Mouse (Mus musculus) hindbrain, embryonic 12.5 days (tissue): ENCODE data around the gene Cp. TPM values are rescaled to one million over a fixed set of nuclear protein-coding genes. Genes with fewer than 3 reads are reported as not detected.
A peak's percentile ranks its signal among the peaks of the same experiment; 100 is the strongest.
"Not testable (repeated sequence)": the region's sequence is repeated elsewhere in the genome, so short reads cannot be mapped to it uniquely, and the experiment has no call there.

Experiments used
- ATAC-seq: fragments of 200-750 bp; cut with Nextera tagmentation; 2 replicates; pipeline ENCODE4 v1.8.0; 2017; ENCODE audit warnings: moderate TSS enrichment; ENCODE audit not compliant: low FRiP score
- H3K27ac ChIP-seq: fragments of 300-500 bp; sonication (generic); 2 replicates; pipeline ENCODE4 v1.5.1; 2016; ENCODE audit warnings: mild to moderate bottlenecking
- H3K27me3 ChIP-seq: fragments of 300-500 bp; sonication (generic); 2 replicates; pipeline ENCODE4 v1.6.1; 2016; ENCODE audit warnings: mild to moderate bottlenecking
- H3K36me3 ChIP-seq: fragments of 300-500 bp; sonication (generic); 2 replicates; pipeline ENCODE4 v1.6.1; 2016; ENCODE audit warnings: mild to moderate bottlenecking
- H3K4me1 ChIP-seq: fragments of 300-500 bp; sonication (generic); 2 replicates; pipeline ENCODE4 v1.6.1; 2016
- H3K4me2 ChIP-seq: fragments of 300-500 bp; sonication (generic); replicated peaks from 2 replicates; pipeline ENCODE4 v1.6.1; 2016; ENCODE audit warnings: mild to moderate bottlenecking
- H3K4me3 ChIP-seq: fragments of 300-500 bp; sonication (generic); 2 replicates; pipeline ENCODE4 v1.5.1; 2016; ENCODE audit warnings: mild to moderate bottlenecking
- H3K9ac ChIP-seq: fragments of 300-500 bp; sonication (generic); 2 replicates; pipeline ENCODE4 v1.6.1; 2016; ENCODE audit warnings: mild to moderate bottlenecking, moderate library complexity
- H3K9me3 ChIP-seq: fragments of 300-500 bp; sonication (generic); replicated peaks from 2 replicates; pipeline ENCODE4 v1.6.1; 2016; ENCODE audit warnings: mild to moderate bottlenecking
- WGBS: fragments of 180-500 bp; shearing (Covaris S2); methylation state at CpG from one replicate; pipeline ENCODE4 v1.1.7; 2016; 5-methylcytosine and 5-hydroxymethylcytosine counted together
- polyA plus RNA-seq: library from polyadenylated mRNA; unstranded; fragments of >200 nt; fragmentation: Nextera tagmentation; extraction: Ambion mirVana; gene quantifications from 2 replicates; pipeline ENCODE4 v1.2.1, GENCODE M21; 2016

Cp gene
- polyA plus RNA-seq, 1 experiment from 2014 or later: 5.6 TPM

GRCm38 (mm10) chr3:20010464-20010863 lies 53.6 kb downstream of the Cp start:
- WGBS: 83% methylated on average over 9 of the region's 9 CpGs
- Histone ChIP-seq H3K27me3 (no peaks in the 10 kb centered on the region), H3K9ac (no peak overlapping the region), H3K4me2 (no peak overlapping the region), H3K4me3 (no peak overlapping the region), H3K36me3 (peaks cover 22% of the 10 kb centered on the region), H3K27ac (no peak overlapping the region), H3K4me1 (no peaks in the 10 kb centered on the region), H3K9me3 (no peaks in the 10 kb centered on the region)
- no peak for ATAC-seq

DNA sequence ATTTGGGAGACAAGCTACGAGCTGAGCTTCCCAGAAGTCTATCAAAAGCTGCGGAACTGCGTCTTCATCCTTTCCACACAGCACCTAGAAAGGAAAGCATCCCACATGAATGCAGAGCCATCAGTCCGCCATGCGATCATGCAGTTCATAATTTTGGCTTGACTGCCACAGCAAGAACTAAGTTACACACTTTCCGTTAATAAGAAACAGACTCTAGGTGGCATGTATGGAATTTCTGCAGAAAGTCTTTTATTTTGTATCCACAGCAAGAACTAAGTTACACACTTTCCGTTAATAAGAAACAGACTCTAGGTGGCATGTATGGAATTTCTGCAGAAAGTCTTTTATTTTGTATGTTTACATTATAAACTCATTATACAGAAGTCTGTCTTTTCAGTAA lies 54.1 kb downstream of the Cp start:
- H3K27ac ChIP-seq, H3K4me3 ChIP-seq, H3K4me2 ChIP-seq, H3K4me1 ChIP-seq, ATAC-seq, H3K9me3 ChIP-seq, H3K9ac ChIP-seq, H3K27me3 ChIP-seq: not testable (repeated sequence)
- WGBS: 73% methylated on average over 7 of the region's 7 CpGs
- H3K36me3 ChIP-seq: peaks cover 26% of the 10 kb centered on the region

- no peak for ATAC-seq
- 95% methylated on average over 2 of the region's 2 CpGs for WGBS
- Histone ChIP-seq H3K4me2 (no peak overlapping the region), H3K4me3 (no peak overlapping the region), H3K36me3 (peaks cover 35% of the 10 kb centered on the region), H3K9me3 (no peaks in the 10 kb centered on the region), H3K4me1 (no peaks in the 10 kb centered on the region), H3K9ac (no peak overlapping the region), H3K27ac (no peak overlapping the region), H3K27me3 (no peaks in the 10 kb centered on the region)
These were observed 57.6 kb downstream of the Cp start for GRCm38 (mm10) chr3:20014454-20014853.

DNA sequence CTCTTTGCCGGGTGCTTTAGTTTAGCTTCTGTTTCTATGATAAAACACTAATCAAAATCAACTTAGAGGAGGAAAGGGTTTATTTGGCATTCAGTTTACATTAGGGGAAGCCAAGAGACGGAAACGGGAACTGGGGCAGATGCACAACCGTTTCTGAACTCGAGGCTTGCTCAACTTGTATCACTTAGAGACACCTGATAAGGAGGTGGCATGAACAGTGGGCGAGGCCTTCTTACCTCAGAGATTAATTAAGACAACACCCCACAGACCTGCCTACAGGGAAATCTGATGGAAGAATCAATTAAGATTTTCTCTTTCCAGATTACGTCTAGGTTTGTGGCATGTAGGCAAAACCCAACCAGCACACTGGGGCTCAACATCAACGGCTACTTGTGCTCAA lies 61.2 kb downstream of the Cp start:
- no peak overlapping the region for H3K4me2 ChIP-seq
- no peaks in the 10 kb centered on the region for H3K27me3 ChIP-seq
- no peak overlapping the region for H3K27ac ChIP-seq
- whole genome bisulfite sequencing: 94% methylated on average over 8 of the region's 8 CpGs
- H3K9ac ChIP-seq: no peak overlapping the region
- no peak for ATAC-seq
- peaks cover 48% of the 10 kb centered on the region for H3K36me3 ChIP-seq
- H3K9me3 ChIP-seq: no peaks in the 10 kb centered on the region
- no peaks in the 10 kb centered on the region for H3K4me1 ChIP-seq
- no peak overlapping the region for H3K4me3 ChIP-seq

DNA sequence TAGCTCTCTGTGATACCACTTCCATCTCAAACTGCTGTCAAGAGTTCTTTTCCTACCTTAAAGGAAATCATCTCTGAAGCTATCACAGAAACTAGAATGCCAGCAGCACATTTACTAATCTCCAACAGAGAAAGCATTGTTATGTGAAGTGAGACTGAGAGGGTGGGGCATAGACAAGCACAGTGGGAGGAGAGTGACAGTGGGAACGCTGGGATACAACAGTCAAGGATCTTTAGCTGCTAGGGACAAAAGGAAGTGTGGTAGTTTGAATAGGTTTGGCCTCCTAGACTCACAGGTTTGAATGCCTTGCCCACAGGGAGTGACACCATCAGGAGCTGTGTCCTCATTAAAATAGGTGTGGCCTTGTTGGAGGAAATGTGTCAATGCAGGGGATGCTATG lies 67.0 kb downstream of the Cp start:
- H3K4me1 ChIP-seq: no peaks in the 10 kb centered on the region
- no peak overlapping the region for H3K4me2 ChIP-seq
- H3K9ac ChIP-seq: no peak overlapping the region
- no peaks in the 10 kb centered on the region for H3K9me3 ChIP-seq
- peaks cover 55% of the 10 kb centered on the region for H3K36me3 ChIP-seq
- H3K27me3 ChIP-seq: no peaks in the 10 kb centered on the region
- H3K27ac ChIP-seq: no peak overlapping the region
- no peak for ATAC-seq
- WGBS: 41% methylated on average over 1 of the region's 1 CpGs
- no peak overlapping the region for H3K4me3 ChIP-seq

- ATAC-seq: no peak
- H3K27ac ChIP-seq: no peak overlapping the region
- H3K9ac ChIP-seq: no peak overlapping the region
- H3K4me1 ChIP-seq: no peaks in the 10 kb centered on the region
- H3K36me3 ChIP-seq: peaks cover 45% of the 10 kb centered on the region
- no peak overlapping the region for H3K4me3 ChIP-seq
- H3K9me3 ChIP-seq: no peaks in the 10 kb centered on the region
- H3K4me2 ChIP-seq: no peak overlapping the region
- H3K27me3 ChIP-seq: no peaks in the 10 kb centered on the region
These were observed 69.6 kb downstream of the Cp start for GRCm38 (mm10) chr3:20026481-20026880.

- Histone ChIP-seq H3K27ac (no peak overlapping the region), H3K4me3 (no peak overlapping the region), H3K4me1 (no peaks in the 10 kb centered on the region), H3K36me3 (peaks cover 42% of the 10 kb centered on the region), H3K4me2 (no peak overlapping the region), H3K9me3 (no peaks in the 10 kb centered on the region), H3K9ac (no peak overlapping the region), H3K27me3 (no peaks in the 10 kb centered on the region)
- ATAC-seq: no peak
- 91% methylated on average over 8 of the region's 8 CpGs for WGBS
These were observed 70.3 kb downstream of the Cp start for GRCm38 (mm10) chr3:20026996-20027689.

GRCm38 (mm10) chr3:20027788-20028187 lies 70.9 kb downstream of the Cp start:
- H3K27me3 ChIP-seq: no peaks in the 10 kb centered on the region
- no peak overlapping the region for H3K27ac ChIP-seq
- 91% methylated on average over 5 of the region's 5 CpGs for WGBS
- H3K9ac ChIP-seq: no peak overlapping the region
- peaks cover 36% of the 10 kb centered on the region for H3K36me3 ChIP-seq
- no peak overlapping the region for H3K4me2 ChIP-seq
- no peaks in the 10 kb centered on the region for H3K9me3 ChIP-seq
- no peaks in the 10 kb centered on the region for H3K4me1 ChIP-seq
- H3K4me3 ChIP-seq: no peak overlapping the region
- ATAC-seq: no peak

- Histone ChIP-seq H3K4me1 (no peaks in the 10 kb centered on the region), H3K9me3 (no peaks in the 10 kb centered on the region), H3K27ac (no peak overlapping the region), H3K4me3 (no peak overlapping the region), H3K27me3 (no peaks in the 10 kb centered on the region), H3K36me3 (peaks cover 31% of the 10 kb centered on the region), H3K9ac (no peak overlapping the region), H3K4me2 (no peak overlapping the region)
- no peak for ATAC-seq
- WGBS: 94% methylated on average over 3 of the region's 3 CpGs
These were observed 71.8 kb downstream of the Cp start for GRCm38 (mm10) chr3:20028640-20029039.

DNA sequence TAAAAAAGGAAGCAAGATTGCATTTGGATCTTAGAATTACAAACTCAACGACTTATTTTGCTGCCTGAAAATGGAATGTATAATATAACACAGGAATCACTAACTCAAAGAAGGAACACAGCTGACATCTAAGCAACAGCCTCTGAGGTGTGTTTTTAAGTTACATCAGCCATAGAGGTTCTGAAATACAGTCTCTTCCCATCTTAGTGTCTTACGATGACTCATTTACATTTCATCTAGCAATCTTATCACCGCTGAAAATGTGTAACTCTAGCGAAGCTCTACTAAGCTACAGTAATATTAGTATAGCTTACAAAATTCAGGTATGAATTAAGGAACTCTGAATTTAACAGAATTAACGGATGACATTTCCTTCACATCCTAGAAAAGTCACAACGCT lies 74.0 kb downstream of the Cp start:
- H3K27ac ChIP-seq: no peak overlapping the region
- peaks cover 8% of the 10 kb centered on the region for H3K4me1 ChIP-seq
- no peaks in the 10 kb centered on the region for H3K9me3 ChIP-seq
- H3K27me3 ChIP-seq: no peaks in the 10 kb centered on the region
- 90% methylated on average over 6 of the region's 6 CpGs for WGBS
- no peak overlapping the region for H3K9ac ChIP-seq
- no peak for ATAC-seq
- H3K4me2 ChIP-seq: no peak overlapping the region
- H3K4me3 ChIP-seq: no peak overlapping the region
- H3K36me3 ChIP-seq: 0 out of 2 replicates have a peak, but pooled peaks cover 11% of the 10 kb centered on the region

- H3K36me3 ChIP-seq: no peaks in the 10 kb centered on the region
- H3K9ac ChIP-seq: peak overlapping the region; percentile 74
- peak overlapping the region; percentile 80 for H3K4me2 ChIP-seq
- no peaks in the 10 kb centered on the region for H3K27me3 ChIP-seq
- ATAC-seq: no peak
- peak overlapping the region; percentile 83 for H3K4me3 ChIP-seq
- no peaks in the 10 kb centered on the region for H3K9me3 ChIP-seq
- H3K27ac ChIP-seq: no peak overlapping the region; the same call in 1 of the 2 replicates
- WGBS: 24% methylated on average over 10 of the region's 10 CpGs
- peaks cover 8% of the 10 kb centered on the region for H3K4me1 ChIP-seq
These were observed 77.2 kb downstream of the Cp start for GRCm38 (mm10) chr3:20033761-20034718.

DNA sequence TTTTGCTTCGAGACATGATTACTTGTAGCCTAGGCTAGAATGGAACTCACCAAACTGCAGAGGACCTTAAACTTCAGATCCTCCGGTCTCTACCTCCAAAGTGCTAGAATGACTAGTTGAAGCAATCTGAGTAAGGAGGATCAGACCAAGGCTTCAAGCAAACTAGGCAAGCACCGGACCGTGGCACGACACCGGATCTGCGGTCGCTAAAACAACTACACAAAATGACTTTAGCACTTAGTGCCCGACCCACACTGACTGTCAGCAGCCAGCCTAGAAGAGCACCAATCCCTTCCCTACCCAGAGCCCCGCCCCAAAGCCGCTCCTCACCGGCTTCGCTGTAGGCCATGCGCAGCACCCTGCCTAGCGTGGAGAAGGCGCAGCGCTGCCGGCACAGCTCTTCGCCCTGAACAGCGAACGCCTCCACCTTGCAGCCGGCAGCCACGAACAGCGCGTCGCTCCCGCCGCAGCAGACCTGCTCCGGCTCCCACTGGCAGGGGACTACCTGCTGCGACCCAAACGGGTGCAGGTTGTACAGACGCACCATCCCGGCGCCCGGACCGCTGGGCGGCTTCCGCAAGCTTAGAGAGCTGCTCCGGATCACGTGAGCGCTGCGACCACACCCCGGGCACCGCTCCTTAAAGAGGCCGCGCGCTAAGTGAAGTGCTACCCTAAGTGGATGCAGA lies 78.0 kb downstream of the Cp start, which contains the start of gene Hps3:
TSS of gene Hps3 (minus strand) at position 597 of the 686 bp plus-strand sequence.
- Histone ChIP-seq H3K9ac (peak within 1 kb of the TSS; percentile 74), H3K4me2 (peak within 1 kb of the TSS; percentile 80), H3K9me3 (no peaks in the 10 kb centered on the region), H3K27ac (peak within 1 kb of the TSS; percentile 79), H3K4me3 (peak within 1 kb of the TSS; percentile 83), H3K27me3 (no peaks in the 10 kb centered on the region), H3K4me1 (peaks cover 8% of the 10 kb centered on the region), H3K36me3 (no peaks in the 10 kb centered on the region)
- ATAC-seq: peak; percentile 100
- under 1% methylated on average over 45 of the region's 47 CpGs for WGBS
